Mouse (Mus musculus) E14TG2a.4 (cell line): ENCODE results near the gene 7420426K07Rik.

Experiments
- CTCF ChIP-seq: conservative IDR thresholded peaks from 2 replicates; pipeline ENCODE4 v1.5.1; 2014; ENCODE audit warnings: low read length
- NANOG ChIP-seq: IDR thresholded peaks from 2 replicates; pipeline ENCODE4 v1.6.1; 2014; ENCODE audit warnings: borderline replicate concordance, low read length, mixed read lengths
- POU5F1 ChIP-seq: IDR thresholded peaks from 2 replicates; pipeline ENCODE4 v1.6.1; 2014; ENCODE audit warnings: low read length, borderline replicate concordance

- TF ChIP-seq CTCF (no peak), NANOG (no peak), POU5F1 (no peak)
Observed at GRCm38 (mm10) chr9:98953830-98954229, 50.9 kb downstream of the 7420426K07Rik start.
